Mouse (Mus musculus): ENCODE data around the gene Sorl1. TPM values are rescaled to one million over a fixed set of nuclear protein-coding genes. Genes with fewer than 3 reads are reported as not detected.
"Not testable (repeated sequence)": the region's sequence is repeated elsewhere in the genome, so short reads cannot be mapped to it uniquely, and the experiment has no call there.

Sorl1 gene
- polyA plus RNA-seq, 1 experiment from 2014 or later = 9.1 TPM

DNA sequence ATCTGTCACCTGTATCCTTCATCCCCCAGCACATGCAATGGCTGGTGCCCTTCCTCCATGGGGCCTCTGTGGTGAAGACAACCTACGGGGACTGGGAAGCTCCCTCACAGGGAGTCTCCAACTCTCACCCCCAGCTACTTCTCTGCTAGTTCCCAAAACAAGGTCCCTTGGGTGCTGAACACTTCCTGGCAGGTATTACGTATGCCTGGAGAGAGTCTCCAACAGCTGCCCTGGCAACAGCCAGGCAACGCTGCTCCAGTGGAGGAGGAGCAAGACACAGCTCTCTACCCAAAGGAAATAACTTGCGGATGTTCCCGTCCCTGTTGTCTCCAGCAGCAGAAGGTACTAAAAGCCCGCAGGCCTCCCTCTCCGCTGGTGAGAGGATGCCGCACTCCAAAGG lies 61.8 kb downstream of the Sorl1 start:
- no peaks in the 10 kb centered on the region for H3K27me3 ChIP-seq
- no peaks in the 10 kb centered on the region for H3K4me1 ChIP-seq
- no peaks in the 10 kb centered on the region for H3K9me3 ChIP-seq (replicated peaks)
- no peak for ATAC-seq (replicated peaks; ENCODE audit: low FRiP score)
- 85% methylated on average over 8 of the region's 8 CpGs for WGBS
- no peak overlapping the region for H3K4me3 ChIP-seq (replicated peaks)
- H3K4me2 ChIP-seq = no peak overlapping the region
- H3K9ac ChIP-seq = no peak overlapping the region
- no peak overlapping the region for H3K27ac ChIP-seq
- no peaks in the 10 kb centered on the region for H3K36me3 ChIP-seq

DNA sequence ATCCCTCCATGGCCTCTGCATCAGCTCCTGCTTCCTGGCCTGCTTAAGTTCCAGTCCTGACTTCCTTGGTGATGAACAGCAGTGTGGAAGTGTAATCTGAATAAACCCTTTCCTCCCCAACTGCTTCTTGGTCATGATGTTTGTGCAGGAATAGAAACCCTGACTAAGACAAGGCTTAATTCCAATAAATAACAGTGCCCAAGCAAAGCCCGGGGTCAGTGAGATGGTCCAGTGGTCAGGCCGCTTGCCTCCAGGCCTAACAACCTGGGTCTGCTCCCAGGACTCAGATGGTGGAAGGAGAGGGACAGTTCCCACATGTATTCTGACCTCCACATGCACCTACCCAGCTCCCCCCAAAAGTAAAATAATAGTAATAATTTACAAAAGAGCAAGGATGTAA lies 65.1 kb downstream of the Sorl1 start:
- not testable (repeated sequence) for H3K4me3 ChIP-seq (replicated peaks); H3K36me3 ChIP-seq; H3K27ac ChIP-seq; H3K9ac ChIP-seq; H3K27me3 ChIP-seq; H3K4me2 ChIP-seq; ATAC-seq (replicated peaks; ENCODE audit: low FRiP score); H3K9me3 ChIP-seq (replicated peaks)
- peaks cover 18% of the 10 kb centered on the region for H3K4me1 ChIP-seq
- WGBS = 54% methylated on average over 2 of the region's 2 CpGs

DNA sequence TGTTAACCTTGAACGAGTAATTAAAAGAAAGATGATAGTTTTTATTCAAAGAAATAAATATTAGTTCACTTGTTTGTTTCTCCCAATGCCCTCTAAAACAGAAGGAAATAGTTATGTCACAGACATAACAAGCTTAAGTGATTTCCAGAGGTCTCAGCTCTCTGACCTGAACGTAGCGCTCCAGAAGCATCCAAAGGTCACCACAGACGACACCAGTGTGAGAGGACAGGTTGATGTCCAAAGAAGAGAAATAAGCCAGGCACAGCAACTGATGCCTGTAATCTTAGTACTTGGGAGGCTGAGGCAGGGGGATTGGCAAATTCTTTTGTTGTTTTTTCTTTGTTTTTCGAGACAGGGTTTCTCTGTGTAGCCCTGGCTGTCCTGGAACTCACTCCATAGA lies 67.5 kb downstream of the Sorl1 start:
- Histone ChIP-seq H3K4me1 (peaks cover 25% of the 10 kb centered on the region), H3K4me3 (replicated peaks) (no peak overlapping the region), H3K27ac (no peak overlapping the region), H3K4me2 (no peak overlapping the region), H3K9me3 (replicated peaks) (no peaks in the 10 kb centered on the region), H3K9ac (no peak overlapping the region), H3K27me3 (no peaks in the 10 kb centered on the region), H3K36me3 (no peaks in the 10 kb centered on the region)
- no peak for ATAC-seq (replicated peaks; ENCODE audit: low FRiP score)
- WGBS = 74% methylated on average over 5 of the region's 5 CpGs

DNA sequence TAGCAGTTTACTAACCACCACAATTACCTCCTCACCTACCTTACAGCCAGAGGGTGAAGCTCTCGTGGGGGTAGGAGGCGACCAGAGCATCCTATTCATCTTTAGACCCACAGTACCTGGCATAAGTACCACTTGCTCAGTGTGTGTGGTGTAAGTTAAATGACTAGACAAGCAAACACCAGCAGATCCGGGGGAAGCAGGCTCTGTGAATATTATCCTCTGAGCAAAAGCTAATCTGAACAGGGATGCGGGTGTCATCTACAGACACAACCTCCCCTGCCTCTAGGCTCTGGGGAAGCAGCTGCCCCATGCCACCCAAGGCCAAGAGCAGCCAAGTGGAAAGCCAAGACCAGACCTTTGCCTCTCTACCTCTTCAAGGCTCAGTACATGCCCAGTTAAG lies 68.7 kb downstream of the Sorl1 start:
- ATAC-seq (replicated peaks; ENCODE audit: low FRiP score) = no peak
- no peaks in the 10 kb centered on the region for H3K36me3 ChIP-seq
- H3K9ac ChIP-seq = no peak overlapping the region
- no peaks in the 10 kb centered on the region for H3K27me3 ChIP-seq
- peak overlapping the region; percentile 20; the same call in 1 of the 2 replicates for H3K27ac ChIP-seq
- H3K4me2 ChIP-seq = no peak overlapping the region
- no peak overlapping the region for H3K4me3 ChIP-seq (replicated peaks)
- 72% methylated on average over 4 of the region's 4 CpGs for WGBS
- peaks cover 25% of the 10 kb centered on the region for H3K4me1 ChIP-seq
- no peaks in the 10 kb centered on the region for H3K9me3 ChIP-seq (replicated peaks)

DNA sequence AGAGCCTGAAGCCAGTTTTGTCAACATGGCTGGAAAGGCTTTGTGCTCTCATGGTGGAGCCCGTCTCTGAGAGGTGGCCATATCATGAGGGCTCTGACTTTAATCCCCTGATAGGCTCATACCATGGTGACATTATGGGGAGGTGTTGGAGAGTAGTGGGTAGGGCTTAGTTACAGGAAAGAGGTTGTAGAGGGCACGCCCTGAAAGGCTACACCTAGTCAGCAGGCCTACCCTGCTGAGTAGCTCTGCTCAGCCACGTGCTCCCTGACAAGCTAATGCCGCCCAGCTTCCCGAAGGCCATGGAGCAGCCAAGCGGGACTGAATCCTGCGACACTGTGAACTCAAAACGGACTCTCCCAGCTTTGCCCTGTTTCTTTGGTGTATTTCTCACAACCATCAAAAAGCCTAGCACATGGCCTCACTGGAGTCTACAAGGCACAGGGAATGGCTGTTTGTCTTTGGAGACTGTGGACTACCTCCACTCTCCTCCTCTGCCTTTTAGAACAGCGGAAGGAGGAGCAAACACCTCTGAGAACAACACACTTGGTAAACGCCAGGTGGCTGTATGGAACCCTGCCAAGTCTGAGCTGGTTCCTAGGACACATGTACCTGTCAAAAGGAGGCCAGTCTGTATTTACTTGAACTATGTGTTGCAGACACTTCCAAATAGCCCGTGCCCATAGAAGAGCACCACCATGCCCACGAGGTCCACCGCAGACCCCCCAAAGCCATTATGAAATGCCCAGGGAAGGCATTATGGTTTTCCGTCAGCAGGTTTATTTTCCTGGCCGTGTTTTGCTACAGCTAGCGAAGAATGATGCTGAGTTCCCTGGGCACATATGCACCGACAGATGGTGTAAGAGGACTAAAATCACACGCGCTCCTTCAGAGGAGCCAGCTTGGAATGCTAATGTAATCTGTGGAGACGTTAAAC lies 69.5 kb downstream of the Sorl1 start:
- Histone ChIP-seq H3K4me2 (no peak overlapping the region), H3K27me3 (no peaks in the 10 kb centered on the region), H3K4me3 (replicated peaks) (no peak overlapping the region), H3K36me3 (no peaks in the 10 kb centered on the region), H3K4me1 (peaks cover 25% of the 10 kb centered on the region), H3K9me3 (replicated peaks) (no peaks in the 10 kb centered on the region), H3K9ac (no peak overlapping the region), H3K27ac (peak overlapping the region; percentile 61)
- 66% methylated on average over 20 of the region's 20 CpGs for WGBS
- ATAC-seq (replicated peaks; ENCODE audit: low FRiP score) = peak; percentile 85

DNA sequence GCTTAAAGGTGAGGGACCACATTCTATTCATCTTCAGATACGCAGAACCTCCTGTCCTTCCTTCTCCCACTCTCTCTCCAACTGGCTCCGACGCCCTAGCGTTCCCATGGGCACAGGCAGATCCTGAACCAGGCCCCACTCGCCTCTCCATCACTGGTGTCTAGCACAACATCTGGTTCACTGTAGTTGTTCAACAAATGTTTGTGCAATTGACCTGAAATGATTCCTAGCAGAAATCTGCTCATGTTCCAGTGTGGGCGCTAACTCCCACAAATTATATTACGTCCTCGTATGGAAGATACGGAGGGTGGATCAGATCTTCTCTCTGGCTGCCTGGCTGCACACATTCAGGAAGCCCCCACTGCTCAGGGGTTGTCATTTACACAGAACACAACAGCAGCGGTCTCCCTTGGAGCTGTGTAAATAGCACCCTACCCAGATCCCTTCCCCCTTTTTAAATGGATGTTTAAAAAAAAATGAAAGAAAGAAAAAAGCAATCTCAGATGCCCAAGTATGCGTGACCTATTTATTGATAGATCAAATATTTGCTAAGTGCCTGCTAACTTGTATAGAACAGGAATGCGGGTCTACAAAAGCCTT lies 70.4 kb downstream of the Sorl1 start:
- H3K4me2 ChIP-seq = no peak overlapping the region
- no peak overlapping the region for H3K27ac ChIP-seq
- H3K4me1 ChIP-seq = peaks cover 25% of the 10 kb centered on the region
- H3K4me3 ChIP-seq (replicated peaks) = no peak overlapping the region
- no peak overlapping the region for H3K9ac ChIP-seq
- no peaks in the 10 kb centered on the region for H3K36me3 ChIP-seq
- ATAC-seq (replicated peaks; ENCODE audit: low FRiP score) = no peak
- 81% methylated on average over 12 of the region's 12 CpGs for WGBS
- no peaks in the 10 kb centered on the region for H3K27me3 ChIP-seq
- no peaks in the 10 kb centered on the region for H3K9me3 ChIP-seq (replicated peaks)

DNA sequence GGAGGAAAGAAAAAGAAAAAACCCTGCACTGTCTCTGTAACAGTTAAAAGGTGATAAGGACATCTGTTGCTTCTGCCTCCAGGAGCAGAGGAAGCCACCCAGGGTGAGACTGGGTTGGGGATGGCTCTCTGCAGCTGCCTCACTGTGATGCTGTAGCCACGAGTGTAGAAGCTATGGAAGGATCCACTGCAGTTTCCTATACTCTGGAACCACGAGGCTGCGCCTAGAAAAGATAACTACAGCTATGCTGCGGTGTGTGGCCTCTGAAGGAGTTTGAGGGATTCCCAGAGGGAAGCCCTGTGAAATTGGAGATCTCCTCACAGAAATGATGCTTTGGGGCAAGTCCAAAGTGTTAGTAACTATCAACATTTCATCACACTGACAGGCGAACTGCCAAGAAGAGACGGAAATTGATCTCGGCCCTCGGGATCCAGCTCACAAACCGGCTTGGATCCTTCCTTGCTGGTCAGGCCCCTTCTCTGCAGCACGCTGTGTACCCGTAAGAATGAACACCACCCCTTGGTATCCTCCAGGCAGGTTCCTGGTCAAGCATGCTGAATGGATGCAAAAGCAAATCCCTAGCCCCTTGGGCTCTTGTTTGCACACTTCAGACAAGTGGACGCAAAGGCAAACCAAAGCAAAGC lies 71.3 kb downstream of the Sorl1 start:
- Histone ChIP-seq H3K4me1 (peaks cover 25% of the 10 kb centered on the region), H3K27ac (no peak overlapping the region), H3K9me3 (replicated peaks) (no peaks in the 10 kb centered on the region), H3K9ac (no peak overlapping the region), H3K4me2 (no peak overlapping the region), H3K36me3 (no peaks in the 10 kb centered on the region), H3K4me3 (replicated peaks) (no peak overlapping the region), H3K27me3 (no peaks in the 10 kb centered on the region)
- WGBS = 42% methylated on average over 12 of the region's 12 CpGs
- no peak for ATAC-seq (replicated peaks; ENCODE audit: low FRiP score)

DNA sequence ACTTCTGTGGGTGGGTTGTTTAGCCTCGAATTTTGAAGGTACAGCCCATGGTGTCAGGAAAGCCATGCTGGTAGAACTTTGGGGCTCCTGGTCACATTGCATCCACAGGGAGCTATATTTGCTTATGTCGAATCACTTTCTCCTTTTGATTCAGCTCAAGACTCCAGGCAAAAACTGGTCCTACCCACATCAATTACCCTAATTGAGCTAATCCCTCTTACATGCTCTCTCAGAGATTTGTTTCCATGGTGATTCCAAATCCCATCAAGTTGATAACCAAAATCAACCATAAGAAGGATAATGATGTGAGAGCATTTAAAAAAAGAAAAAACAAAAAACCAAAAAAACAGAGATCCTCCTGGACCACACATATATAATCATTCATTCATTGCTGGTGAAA lies 75.6 kb downstream of the Sorl1 start:
- no peak overlapping the region for H3K27ac ChIP-seq
- H3K27me3 ChIP-seq = no peaks in the 10 kb centered on the region
- 78% methylated on average over 2 of the region's 2 CpGs for WGBS
- H3K4me3 ChIP-seq (replicated peaks) = no peak overlapping the region
- H3K9me3 ChIP-seq (replicated peaks) = no peaks in the 10 kb centered on the region
- no peak overlapping the region for H3K4me2 ChIP-seq
- no peak for ATAC-seq (replicated peaks; ENCODE audit: low FRiP score)
- H3K4me1 ChIP-seq = peaks cover 5% of the 10 kb centered on the region
- H3K9ac ChIP-seq = no peak overlapping the region
- H3K36me3 ChIP-seq = no peaks in the 10 kb centered on the region

DNA sequence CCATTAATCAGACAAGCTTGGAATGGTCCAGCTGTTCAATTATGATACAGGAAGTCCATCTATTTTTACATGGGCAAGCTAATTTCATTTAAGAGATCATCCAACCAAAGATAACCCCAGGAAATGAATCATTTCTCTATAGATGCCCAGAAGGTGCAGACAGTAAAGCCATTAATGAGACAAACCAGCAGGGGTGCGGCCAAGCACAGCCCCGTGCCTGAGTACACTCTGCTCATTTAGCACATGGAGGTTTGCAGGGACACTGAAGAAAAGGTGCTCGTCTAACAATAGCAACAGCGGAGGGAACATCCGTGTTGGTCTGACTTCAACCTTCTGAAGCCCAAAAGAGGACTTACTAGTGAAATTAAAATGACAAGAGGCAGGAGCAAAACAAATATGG lies 76.3 kb downstream of the Sorl1 start:
- no peak overlapping the region for H3K27ac ChIP-seq
- H3K36me3 ChIP-seq = no peaks in the 10 kb centered on the region

DNA sequence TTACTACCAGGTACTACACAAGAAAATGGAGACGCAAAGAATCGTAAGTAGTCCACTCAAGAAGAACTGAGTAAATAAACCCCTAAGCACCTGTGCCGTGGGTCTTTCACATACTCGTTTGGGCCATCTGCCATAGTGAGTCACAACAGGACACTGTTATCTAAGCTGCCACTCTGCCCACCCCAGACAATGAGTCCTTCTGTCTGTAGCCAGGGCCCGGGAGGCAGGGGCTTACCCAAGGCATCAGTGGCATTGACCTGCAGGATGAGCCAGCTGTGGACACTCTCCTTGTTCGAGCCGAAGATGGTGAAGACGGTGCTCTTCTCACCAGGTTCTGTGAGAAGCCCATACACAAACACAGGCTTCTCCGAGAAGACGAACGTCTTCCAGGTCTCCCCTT lies 77.8 kb downstream of the Sorl1 start:
- ATAC-seq (replicated peaks; ENCODE audit: low FRiP score) = no peak
- Histone ChIP-seq H3K36me3 (no peaks in the 10 kb centered on the region), H3K4me1 (0 out of 2 replicates have a peak, but pooled peaks cover 2% of the 10 kb centered on the region), H3K9ac (no peak overlapping the region), H3K27ac (no peak overlapping the region), H3K4me3 (replicated peaks) (no peak overlapping the region), H3K27me3 (no peaks in the 10 kb centered on the region), H3K9me3 (replicated peaks) (no peaks in the 10 kb centered on the region), H3K4me2 (no peak overlapping the region)
- WGBS = 85% methylated on average over 11 of the region's 11 CpGs

More for the DNA sequence above, 76.3 kb downstream of the Sorl1 start:
- no peaks in the 10 kb centered on the region for H3K9me3 ChIP-seq (replicated peaks)
- no peaks in the 10 kb centered on the region for H3K27me3 ChIP-seq
- H3K4me2 ChIP-seq = no peak overlapping the region
- no peak overlapping the region for H3K9ac ChIP-seq
- no peak overlapping the region for H3K4me3 ChIP-seq (replicated peaks)
- H3K4me1 ChIP-seq = peaks cover 2% of the 10 kb centered on the region; the same call in 1 of the 2 replicates
- WGBS = 65% methylated on average over 5 of the region's 5 CpGs
- ATAC-seq (replicated peaks; ENCODE audit: low FRiP score) = no peak

DNA sequence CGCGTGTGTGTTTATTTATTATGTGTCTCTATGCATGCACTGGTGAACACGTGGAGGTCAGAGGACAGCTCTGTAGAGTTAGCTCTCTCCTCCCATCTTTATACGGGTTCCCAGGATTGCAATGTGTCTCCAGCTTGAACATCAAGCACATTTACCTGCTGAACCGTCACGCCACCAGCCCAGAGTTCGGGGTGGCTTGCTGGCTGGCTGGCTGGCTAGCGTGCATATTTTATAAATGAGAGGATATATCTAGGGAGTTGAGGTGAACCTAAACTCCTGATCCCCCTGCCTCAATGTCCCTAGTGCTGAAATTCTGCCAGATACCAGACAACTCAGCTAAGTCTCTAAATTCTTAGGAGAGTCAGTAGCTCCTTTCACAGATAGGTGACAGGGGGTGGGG lies 79.4 kb downstream of the Sorl1 start:
- Histone ChIP-seq H3K4me2 (no peak overlapping the region), H3K4me1 (0 out of 2 replicates have a peak, but pooled peaks cover 2% of the 10 kb centered on the region), H3K27ac (no peak overlapping the region), H3K27me3 (no peaks in the 10 kb centered on the region), H3K9ac (no peak overlapping the region), H3K4me3 (replicated peaks) (no peak overlapping the region), H3K9me3 (replicated peaks) (no peaks in the 10 kb centered on the region), H3K36me3 (0 out of 2 replicates have a peak, but pooled peaks cover 9% of the 10 kb centered on the region)
- no peak for ATAC-seq (replicated peaks; ENCODE audit: low FRiP score)
- 66% methylated on average over 8 of the region's 8 CpGs for WGBS

DNA sequence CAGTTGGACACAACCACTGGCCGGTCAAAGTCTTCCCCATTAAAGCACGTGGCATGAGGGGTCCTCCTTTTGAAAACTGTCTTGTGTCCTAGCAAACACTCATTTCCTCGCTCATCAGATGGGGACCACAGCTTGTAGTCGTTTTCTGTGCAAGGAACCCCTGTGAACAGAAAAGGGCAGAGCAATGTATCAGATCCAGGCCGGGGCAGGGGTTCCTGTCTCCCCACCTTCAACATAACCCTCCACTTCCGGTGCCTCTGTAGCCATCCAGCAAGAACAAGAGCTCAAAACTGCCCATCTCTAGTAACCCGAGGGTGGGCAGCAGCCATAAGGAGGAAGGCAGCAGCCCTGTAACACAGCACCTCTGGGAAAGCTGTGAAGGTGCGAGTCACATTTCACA lies 80.2 kb downstream of the Sorl1 start:
- Histone ChIP-seq H3K4me2 (no peak overlapping the region), H3K9me3 (replicated peaks) (no peaks in the 10 kb centered on the region), H3K4me3 (replicated peaks) (no peak overlapping the region), H3K9ac (no peak overlapping the region), H3K27me3 (no peaks in the 10 kb centered on the region), H3K36me3 (0 out of 2 replicates have a peak, but pooled peaks cover 9% of the 10 kb centered on the region), H3K27ac (no peak overlapping the region), H3K4me1 (0 out of 2 replicates have a peak, but pooled peaks cover 2% of the 10 kb centered on the region)
- ATAC-seq (replicated peaks; ENCODE audit: low FRiP score) = no peak
- 67% methylated on average over 8 of the region's 8 CpGs for WGBS
